Mouse (Mus musculus): Measurements from ENCODE around the gene Slc6a13. TPM values are rescaled to one million over a fixed set of nuclear protein-coding genes. Genes with fewer than 3 reads are reported as not detected.
A peak's percentile ranks its signal among the peaks of the same experiment; 100 is the strongest.
"Not testable (repeated sequence)": the region's sequence is repeated elsewhere in the genome, so short reads cannot be mapped to it uniquely, and the experiment has no call there.

Gene Slc6a13
- polyA plus RNA-seq, 1 experiment from 2014 or later, result 17.7 TPM

DNA sequence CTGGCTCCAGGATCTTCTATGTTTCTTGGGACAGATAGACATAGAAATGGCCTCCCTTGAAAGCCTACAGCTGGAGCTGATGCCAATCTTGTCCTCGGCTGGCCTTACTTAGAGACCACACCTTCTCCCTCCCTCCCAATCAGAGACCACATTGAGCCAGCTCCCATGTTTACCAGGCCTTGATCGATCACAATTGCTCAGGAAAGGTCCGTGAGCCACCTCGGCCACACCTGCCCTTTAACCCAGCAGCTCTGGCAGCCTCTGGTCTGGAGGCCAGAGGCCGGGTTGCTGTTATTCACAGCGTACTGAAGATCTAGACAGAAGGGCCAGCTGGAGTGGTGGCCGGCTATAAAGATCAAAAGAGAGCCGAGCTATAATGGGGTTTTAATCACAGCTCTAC, 46.4 kb downstream of the Slc6a13 start:
- Histone ChIP-seq H3K27ac (no peak overlapping the region; the same call in 1 of the 2 replicates), H3K36me3 (no peaks in the 10 kb centered on the region), H3K9me3 (replicated peaks) (no peaks in the 10 kb centered on the region), H3K4me3 (no peak overlapping the region), H3K9ac (no peak overlapping the region), H3K4me1 (peaks cover 3% of the 10 kb centered on the region; the same call in 1 of the 2 replicates), H3K27me3 (replicated peaks) (peaks cover 16% of the 10 kb centered on the region), H3K4me2 (no peak overlapping the region)
- 56% methylated on average over 8 of the region's 8 CpGs for WGBS (ENCODE audit: insufficient replicate concordance)
- ATAC-seq, result peak; percentile 67

DNA sequence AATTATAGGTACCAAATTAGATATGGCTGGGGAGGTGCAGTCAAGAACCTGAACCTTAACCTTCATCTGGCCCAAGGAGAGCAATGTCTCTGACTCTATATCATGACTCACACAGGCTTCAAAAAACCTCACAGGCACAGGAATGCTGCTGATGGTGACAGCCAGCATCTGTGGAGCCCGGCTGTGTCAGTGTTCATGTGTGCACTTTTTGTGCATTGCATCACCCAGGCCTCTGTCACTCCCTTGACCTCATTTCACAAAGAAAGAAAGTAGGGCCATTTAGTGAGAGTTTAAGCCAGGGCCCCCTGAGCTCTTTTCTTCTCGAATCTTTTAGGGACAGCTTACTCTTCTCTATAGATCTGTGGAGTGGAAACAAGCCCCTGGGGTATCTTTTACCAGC, 52.2 kb downstream of the Slc6a13 start:
- Histone ChIP-seq H3K4me1 (no peaks in the 10 kb centered on the region), H3K27ac (no peak overlapping the region), H3K9ac (no peak overlapping the region), H3K4me3 (no peak overlapping the region), H3K27me3 (replicated peaks) (no peaks in the 10 kb centered on the region), H3K4me2 (no peak overlapping the region), H3K36me3 (no peaks in the 10 kb centered on the region), H3K9me3 (replicated peaks) (no peaks in the 10 kb centered on the region)
- ATAC-seq, result no peak
- 43% methylated on average over 2 of the region's 2 CpGs for WGBS (ENCODE audit: insufficient replicate concordance)

DNA sequence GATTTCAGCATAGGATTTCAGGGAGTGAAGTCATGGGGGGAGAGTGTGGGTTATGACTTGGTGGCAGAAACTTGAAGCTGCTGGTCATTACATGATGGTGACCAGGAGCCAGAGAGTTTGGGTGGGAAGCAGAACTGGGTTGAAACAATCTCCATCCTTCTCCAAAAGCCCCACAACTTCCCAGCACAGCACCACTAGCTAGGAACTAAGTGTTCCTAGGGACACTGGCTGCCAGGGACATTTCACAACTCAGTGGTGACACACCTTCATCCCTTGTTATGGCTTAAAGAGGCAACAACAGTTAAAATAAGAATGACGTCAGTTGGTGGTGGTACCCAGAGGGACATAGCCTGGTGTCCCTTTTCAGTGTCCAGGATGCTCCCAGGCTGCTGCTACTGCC, 56.0 kb downstream of the Slc6a13 start:
- Histone ChIP-seq H3K36me3 (no peaks in the 10 kb centered on the region), H3K4me3 (no peak overlapping the region), H3K4me1 (no peaks in the 10 kb centered on the region), H3K9me3 (replicated peaks) (no peaks in the 10 kb centered on the region), H3K4me2 (no peak overlapping the region), H3K9ac (no peak overlapping the region), H3K27me3 (replicated peaks) (no peaks in the 10 kb centered on the region), H3K27ac (no peak overlapping the region)
- WGBS (ENCODE audit: insufficient replicate concordance), result 67% methylated on average over 1 of the region's 1 CpGs
- ATAC-seq, result no peak

DNA sequence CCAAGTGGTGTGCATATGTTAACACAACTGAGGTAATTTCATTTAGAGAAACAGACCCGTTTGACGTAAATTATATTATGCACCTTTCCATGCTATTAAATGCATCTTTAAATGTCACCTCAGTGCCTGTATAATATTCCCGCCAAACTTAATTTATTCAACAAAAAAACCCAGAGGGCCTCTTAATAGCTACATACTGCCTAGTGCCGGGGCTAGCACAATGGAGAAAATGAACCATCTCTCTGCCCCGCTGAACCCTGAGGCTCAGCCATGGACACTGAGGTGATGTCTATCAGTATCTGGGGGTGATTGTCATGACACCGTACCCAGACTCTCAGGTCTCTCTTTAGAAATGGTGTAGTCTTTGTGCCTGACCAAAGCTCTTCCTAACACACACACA, 57.2 kb downstream of the Slc6a13 start:
- 75% methylated on average over 6 of the region's 6 CpGs for WGBS (ENCODE audit: insufficient replicate concordance)
- H3K4me2 ChIP-seq, result no peak overlapping the region
- no peak overlapping the region for H3K27ac ChIP-seq
- no peaks in the 10 kb centered on the region for H3K36me3 ChIP-seq
- H3K4me1 ChIP-seq, result no peaks in the 10 kb centered on the region
- no peak for ATAC-seq
- H3K9me3 ChIP-seq (replicated peaks), result no peaks in the 10 kb centered on the region
- no peak overlapping the region for H3K9ac ChIP-seq
- H3K4me3 ChIP-seq, result no peak overlapping the region
- 0 out of 2 replicates have a peak, but pooled peaks cover 5% of the 10 kb centered on the region for H3K27me3 ChIP-seq (replicated peaks)

DNA sequence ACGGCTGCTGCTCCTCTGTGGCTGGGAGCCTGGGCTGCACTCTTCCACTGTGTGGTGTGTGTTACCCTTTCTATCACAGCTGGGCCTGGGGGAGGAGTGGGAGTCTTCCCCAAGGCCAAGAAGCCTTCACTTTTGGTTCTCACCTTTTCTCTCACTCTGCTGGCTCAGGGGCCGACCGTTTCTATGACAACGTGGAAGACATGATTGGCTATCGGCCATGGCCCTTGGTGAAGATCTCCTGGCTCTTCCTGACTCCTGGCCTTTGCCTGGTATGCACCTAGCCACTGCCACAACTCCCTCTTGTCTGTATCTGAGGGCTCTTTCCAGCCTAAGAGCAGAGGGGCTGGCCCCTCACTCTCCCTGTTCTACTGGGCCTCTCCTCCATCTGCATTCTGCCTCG, 63.0 kb downstream of the Slc6a13 start:
- H3K9ac ChIP-seq, result no peak overlapping the region
- ATAC-seq, result no peak
- no peaks in the 10 kb centered on the region for H3K4me1 ChIP-seq
- H3K36me3 ChIP-seq, result no peaks in the 10 kb centered on the region
- no peak overlapping the region for H3K4me2 ChIP-seq
- no peak overlapping the region for H3K4me3 ChIP-seq
- H3K27me3 ChIP-seq (replicated peaks), result 0 out of 2 replicates have a peak, but pooled peaks cover 5% of the 10 kb centered on the region
- H3K27ac ChIP-seq, result no peak overlapping the region
- H3K9me3 ChIP-seq (replicated peaks), result no peaks in the 10 kb centered on the region
- WGBS (ENCODE audit: insufficient replicate concordance), result 63% methylated on average over 6 of the region's 6 CpGs

DNA sequence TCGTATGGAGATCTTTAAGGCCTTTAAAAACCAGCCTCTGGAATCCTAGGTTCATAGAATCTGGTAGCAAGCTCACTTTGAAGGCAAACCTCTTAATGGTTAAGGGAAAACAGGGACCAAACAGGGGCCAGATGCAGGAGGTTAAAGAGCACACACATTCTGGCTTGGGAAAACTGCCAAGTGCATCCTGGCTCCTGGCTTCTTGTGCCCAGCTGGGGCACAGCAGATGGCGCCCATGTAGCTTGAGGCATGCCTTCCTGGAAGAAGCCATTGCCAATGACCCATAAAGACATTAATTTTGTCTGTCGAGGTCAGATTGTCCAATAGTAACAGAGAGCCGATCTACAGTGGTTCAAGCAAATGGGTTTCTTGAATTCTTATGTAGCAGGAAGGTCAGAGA, 63.9 kb downstream of the Slc6a13 start:
- no peaks in the 10 kb centered on the region for H3K4me1 ChIP-seq
- no peaks in the 10 kb centered on the region for H3K9me3 ChIP-seq (replicated peaks)
- 60% methylated on average over 4 of the region's 4 CpGs for WGBS (ENCODE audit: insufficient replicate concordance)
- no peak for ATAC-seq
- H3K27me3 ChIP-seq (replicated peaks), result 0 out of 2 replicates have a peak, but pooled peaks cover 5% of the 10 kb centered on the region
- no peak overlapping the region for H3K27ac ChIP-seq
- no peak overlapping the region for H3K9ac ChIP-seq
- H3K4me2 ChIP-seq, result no peak overlapping the region
- H3K36me3 ChIP-seq, result no peaks in the 10 kb centered on the region
- H3K4me3 ChIP-seq, result no peak overlapping the region

DNA sequence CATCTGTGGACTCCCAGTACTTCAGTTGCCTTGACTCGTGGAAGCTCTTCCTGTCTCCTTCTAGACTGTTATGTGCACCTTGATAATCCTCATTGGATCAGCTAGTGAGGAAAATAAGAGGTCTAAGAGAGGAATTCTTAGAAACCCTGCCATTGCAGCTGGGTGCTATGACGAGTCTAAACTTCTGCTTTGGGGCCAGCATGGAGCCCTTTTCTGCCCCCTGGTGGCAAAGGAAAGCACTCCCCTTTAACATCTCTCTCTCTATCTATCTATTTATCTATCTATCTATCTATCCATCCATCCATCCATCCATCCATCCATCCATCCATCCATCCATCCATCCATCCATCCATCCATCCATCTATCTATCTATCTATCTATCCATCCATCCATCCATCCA, 66.5 kb downstream of the Slc6a13 start:
- not testable (repeated sequence) for H3K27me3 ChIP-seq (replicated peaks); ATAC-seq
- WGBS (ENCODE audit: insufficient replicate concordance), result 6% methylated on average over 2 of the region's 2 CpGs

DNA sequence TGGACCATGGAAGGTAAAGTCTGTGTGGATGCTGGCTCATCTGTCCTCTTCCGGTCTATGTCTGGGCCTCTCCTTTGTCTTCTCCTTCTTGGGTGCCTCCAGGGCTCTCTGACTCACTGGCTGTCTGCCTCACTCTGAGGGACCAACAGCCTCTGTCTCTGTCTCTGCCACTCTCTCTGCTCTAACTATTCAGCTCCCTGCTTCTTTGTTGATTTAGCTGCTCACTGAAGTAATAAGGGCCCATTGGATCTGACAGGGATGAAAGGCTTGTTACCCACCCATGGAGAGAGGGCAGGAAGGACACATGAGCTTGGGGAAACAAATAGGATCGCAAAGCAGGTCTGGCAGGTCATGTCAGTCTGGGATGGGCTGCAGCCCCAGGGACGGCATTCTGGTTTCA, 67.1 kb downstream of the Slc6a13 start:
- 52% methylated on average over 3 of the region's 3 CpGs for WGBS (ENCODE audit: insufficient replicate concordance)
- no peaks in the 10 kb centered on the region for H3K4me1 ChIP-seq
- H3K27ac ChIP-seq, result no peak overlapping the region
- no peak overlapping the region for H3K4me3 ChIP-seq
- no peaks in the 10 kb centered on the region for H3K27me3 ChIP-seq (replicated peaks)
- no peak for ATAC-seq
- H3K9ac ChIP-seq, result no peak overlapping the region
- H3K9me3 ChIP-seq (replicated peaks), result no peaks in the 10 kb centered on the region
- no peaks in the 10 kb centered on the region for H3K36me3 ChIP-seq
- no peak overlapping the region for H3K4me2 ChIP-seq

More for the DNA sequence above, 66.5 kb downstream of the Slc6a13 start:
- not testable (repeated sequence) for H3K9ac ChIP-seq; H3K27ac ChIP-seq; H3K36me3 ChIP-seq; H3K9me3 ChIP-seq (replicated peaks); H3K4me2 ChIP-seq; H3K4me3 ChIP-seq; H3K4me1 ChIP-seq

DNA sequence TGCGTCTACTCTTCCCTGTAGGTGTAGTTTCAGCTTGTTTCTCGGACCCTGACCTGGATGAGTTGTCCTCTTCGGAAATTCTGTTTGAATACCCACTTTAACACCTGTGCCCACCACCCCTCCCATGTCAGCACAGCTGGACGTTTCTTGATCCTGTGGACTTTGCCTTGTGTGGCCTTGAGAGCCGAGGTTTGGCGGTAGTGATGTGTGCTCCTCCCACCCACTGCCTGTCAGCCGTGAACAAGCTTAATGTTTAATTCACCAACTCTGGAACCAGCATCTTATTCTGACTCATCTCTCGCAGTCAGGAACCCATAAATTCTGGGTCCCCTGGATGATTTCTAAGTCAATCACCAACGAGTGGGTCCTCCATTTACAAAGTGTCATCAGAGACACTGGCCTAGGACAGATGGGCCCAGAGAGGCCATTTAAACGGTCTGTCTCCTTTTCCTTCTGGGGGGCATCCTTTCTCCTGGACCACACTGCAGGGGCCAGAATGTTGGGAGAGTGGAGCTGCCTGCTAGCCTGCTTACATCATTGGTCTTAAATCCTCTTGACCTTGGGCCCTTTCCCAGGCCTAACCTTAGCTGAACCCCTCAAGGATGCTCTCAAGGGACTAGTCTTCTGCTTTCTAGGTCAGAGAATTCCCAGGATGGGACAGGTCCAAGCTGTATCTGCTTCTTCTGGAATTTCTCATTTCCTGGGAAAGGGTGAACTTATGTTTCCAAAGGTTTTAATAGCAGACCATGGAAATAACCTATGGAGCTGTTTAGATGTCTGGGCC, 71.4 kb downstream of the Slc6a13 start:
- no peak overlapping the region for H3K4me3 ChIP-seq
- no peak overlapping the region for H3K9ac ChIP-seq
- H3K27ac ChIP-seq, result no peak overlapping the region
- no peak for ATAC-seq
- no peak overlapping the region for H3K4me2 ChIP-seq
- H3K4me1 ChIP-seq, result no peaks in the 10 kb centered on the region
- peaks cover 7% of the 10 kb centered on the region; the same call in 1 of the 2 replicates for H3K27me3 ChIP-seq (replicated peaks)
- no peaks in the 10 kb centered on the region for H3K9me3 ChIP-seq (replicated peaks)
- H3K36me3 ChIP-seq, result no peaks in the 10 kb centered on the region
- WGBS (ENCODE audit: insufficient replicate concordance), result 52% methylated on average over 10 of the region's 10 CpGs

DNA sequence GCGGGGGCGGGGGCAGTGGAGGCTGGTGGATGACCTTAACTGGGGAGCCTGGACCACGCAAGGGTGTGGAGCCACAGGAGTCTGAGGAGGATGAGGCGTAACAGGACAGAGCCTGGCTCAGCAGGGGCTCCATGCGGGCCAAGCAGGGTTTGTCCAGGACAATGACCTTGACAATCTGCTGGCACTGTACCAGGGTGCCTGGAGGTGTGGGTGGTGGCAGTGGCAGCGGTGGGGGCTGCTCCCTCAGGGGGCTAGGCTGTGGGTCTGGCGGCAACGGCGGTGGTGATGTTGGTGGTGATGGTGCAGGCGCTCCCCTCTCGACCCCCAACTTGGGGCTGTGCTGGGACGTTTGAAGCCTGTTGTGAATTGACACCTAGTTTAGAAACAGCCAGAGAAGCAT, 76.1 kb downstream of the Slc6a13 start:
- no peaks in the 10 kb centered on the region for H3K4me1 ChIP-seq
- H3K27ac ChIP-seq, result no peak overlapping the region
- WGBS (ENCODE audit: insufficient replicate concordance), result 53% methylated on average over 12 of the region's 12 CpGs
- no peak; the same call in 1 of the 2 replicates for ATAC-seq
- no peak overlapping the region for H3K4me3 ChIP-seq
- H3K4me2 ChIP-seq, result no peak overlapping the region
- H3K9me3 ChIP-seq (replicated peaks), result no peaks in the 10 kb centered on the region
- no peaks in the 10 kb centered on the region for H3K36me3 ChIP-seq
- H3K27me3 ChIP-seq (replicated peaks), result peaks cover 16% of the 10 kb centered on the region; the same call in 1 of the 2 replicates
- H3K9ac ChIP-seq, result no peak overlapping the region

DNA sequence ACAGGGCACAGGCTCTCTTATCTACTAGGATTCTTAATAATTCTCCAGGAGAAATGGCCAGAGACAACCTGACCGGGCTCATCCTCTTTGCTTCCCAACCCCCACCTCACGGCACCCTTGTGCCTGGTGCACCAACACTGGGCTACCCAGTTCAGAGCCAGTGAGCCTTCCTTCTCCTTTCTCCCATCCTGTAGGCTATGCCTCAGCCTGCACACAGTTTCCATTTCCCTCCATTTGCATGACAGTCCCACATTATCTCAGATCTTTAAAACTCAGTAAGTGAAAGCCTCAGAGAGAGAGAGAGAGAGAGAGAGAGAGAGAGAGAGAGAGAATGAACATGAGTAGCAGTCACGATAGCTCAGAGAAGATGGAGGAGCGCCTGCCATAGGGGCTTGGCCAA, 78.2 kb downstream of the Slc6a13 start:
- WGBS (ENCODE audit: insufficient replicate concordance), result 53% methylated on average over 4 of the region's 4 CpGs
- Histone ChIP-seq H3K27ac (no peak overlapping the region), H3K36me3 (no peaks in the 10 kb centered on the region), H3K9ac (no peak overlapping the region), H3K4me2 (no peak overlapping the region), H3K4me3 (no peak overlapping the region), H3K27me3 (replicated peaks) (peaks cover 16% of the 10 kb centered on the region; the same call in 1 of the 2 replicates), H3K9me3 (replicated peaks) (no peaks in the 10 kb centered on the region), H3K4me1 (no peaks in the 10 kb centered on the region)
- ATAC-seq, result no peak

DNA sequence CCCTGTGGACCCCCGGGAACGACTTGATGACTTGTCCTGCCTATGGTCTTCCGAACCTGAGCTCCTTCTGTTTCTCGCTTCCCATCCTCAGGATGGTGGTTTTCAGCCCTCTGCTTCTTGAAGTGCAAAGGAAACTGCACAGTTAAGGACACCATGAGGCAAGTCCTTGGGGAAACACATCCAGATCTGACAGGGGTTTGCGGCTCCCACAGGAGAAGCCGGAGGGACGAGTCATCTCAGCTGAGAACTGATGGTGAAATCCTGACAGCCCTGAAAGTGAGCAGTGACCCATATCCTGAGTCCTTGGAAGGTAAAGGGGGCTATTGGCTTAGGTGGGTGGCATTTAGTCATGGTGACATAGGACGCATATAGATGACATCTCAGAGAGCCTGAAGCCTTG, 80.5 kb downstream of the Slc6a13 start:
- Histone ChIP-seq H3K27me3 (replicated peaks) (peaks cover 21% of the 10 kb centered on the region; the same call in 1 of the 2 replicates), H3K9me3 (replicated peaks) (no peaks in the 10 kb centered on the region), H3K4me2 (no peak overlapping the region), H3K27ac (no peak overlapping the region), H3K36me3 (no peaks in the 10 kb centered on the region), H3K4me3 (no peak overlapping the region), H3K4me1 (no peaks in the 10 kb centered on the region), H3K9ac (no peak overlapping the region)
- 63% methylated on average over 8 of the region's 8 CpGs for WGBS (ENCODE audit: insufficient replicate concordance)
- ATAC-seq, result no peak

All from liver, embryonic 12.5 days (tissue).